Mouse (Mus musculus) spleen, adult 2 months (tissue): ENCODE results near the gene Ngly1.

ENCODE experiments used
- CTCF ChIP-seq: fragments of 200-500 bp; IDR thresholded peaks from 2 replicates; pipeline ENCODE4 v1.5.1; 2011; ENCODE audit warnings: mild to moderate bottlenecking, inconsistent platforms; ENCODE audit not compliant: insufficient read depth, insufficient read length, insufficient replicate concordance; ENCODE audit errors: extremely low read depth
- POLR2A ChIP-seq: fragments of 200-500 bp; IDR thresholded peaks from 2 replicates; pipeline ENCODE4 v1.6.1; 2011; ENCODE audit warnings: low read depth, low read length, inconsistent platforms

DNA sequence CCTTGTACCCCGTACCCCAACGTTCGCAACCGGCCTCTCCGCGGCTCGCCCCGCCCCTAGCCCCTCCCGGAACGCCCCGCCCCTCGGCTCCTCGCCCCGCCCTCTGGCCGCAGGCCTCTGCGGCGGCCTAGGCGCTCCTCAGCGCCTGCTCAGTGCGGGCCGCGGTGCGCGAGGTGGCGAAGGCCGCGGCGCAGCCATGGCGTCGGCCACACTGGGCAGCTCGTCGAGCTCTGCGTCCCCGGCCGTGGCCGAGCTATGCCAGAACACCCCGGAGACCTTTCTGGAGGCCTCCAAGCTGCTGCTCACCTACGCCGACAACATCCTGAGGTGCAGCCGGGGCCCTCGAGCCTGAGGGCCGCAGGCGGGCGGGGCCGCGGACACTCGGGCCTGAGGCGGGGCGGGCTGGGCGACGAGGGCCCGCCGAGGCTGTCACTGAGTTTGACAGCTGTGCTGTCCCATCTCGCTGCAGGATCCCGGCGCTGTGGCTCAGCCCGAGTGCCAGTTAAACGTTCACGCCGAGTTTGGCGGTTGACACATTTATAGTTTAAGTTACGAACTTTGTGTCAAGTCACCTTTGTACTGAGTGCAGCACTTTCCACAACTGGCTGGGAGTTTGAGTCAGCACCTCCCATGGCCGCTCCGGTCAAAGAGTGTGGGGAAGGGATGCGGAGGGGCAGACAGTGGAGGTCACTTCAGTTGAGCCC, at the start of gene Ngly1, which contains the start of gene Oxsm:
- no peak for TF ChIP-seq CTCF
- peak; percentile 99 for TF ChIP-seq POLR2A
